Mouse (Mus musculus) myocyte (in vitro differentiated cells): ENCODE data around the gene Tent4a. TPM values are rescaled to one million over a fixed set of nuclear protein-coding genes. Genes with fewer than 3 reads are reported as not detected.

Experiments
- H3K27me3 ChIP-seq: one replicate; pipeline ENCODE4 v1.6.1; 2011; ENCODE audit not compliant: control insufficient read depth, insufficient read depth, insufficient read length
- H3K36me3 ChIP-seq: one replicate; pipeline ENCODE4 v1.6.1; 2011; ENCODE audit not compliant: control insufficient read depth, insufficient read depth
- H3K4me2 ChIP-seq: one replicate; pipeline ENCODE4 v1.6.1; 2011; ENCODE audit warnings: low read depth, control low read depth
- H3K4me3 ChIP-seq: one replicate; pipeline ENCODE4 v1.5.1; 2011; ENCODE audit warnings: mild to moderate bottlenecking, control low read depth, moderate library complexity
- H3K79me2 ChIP-seq: one replicate; pipeline ENCODE4 v1.6.1; 2011; ENCODE audit not compliant: control insufficient read depth, insufficient read depth
- H3ac ChIP-seq: one replicate; pipeline ENCODE4 v1.6.1; 2011; ENCODE audit not compliant: control insufficient read depth, insufficient read length
- CEBPB ChIP-seq: IDR thresholded peaks from 2 replicates; pipeline ENCODE4 v1.6.1; 2011; ENCODE audit warnings: mild to moderate bottlenecking, moderate library complexity; ENCODE audit not compliant: poor library complexity, insufficient read depth, severe bottlenecking
- E2F4 ChIP-seq: IDR thresholded peaks from one replicate; pipeline ENCODE4 v1.6.1; 2011; ENCODE audit warnings: mild to moderate bottlenecking, control low read depth, moderate library complexity; ENCODE audit not compliant: insufficient read depth
- MAX ChIP-seq: IDR thresholded peaks from one replicate; pipeline ENCODE4 v1.6.1; 2011; ENCODE audit warnings: low read depth, mild to moderate bottlenecking, control low read depth
- MYOD1 ChIP-seq, 3 experiments: IDR thresholded peaks; one replicate each; pipeline ENCODE4 v1.6.1; 2011; ENCODE audit warnings: control low read depth in 2 of 3, low read depth in 2 of 3, mild to moderate bottlenecking in 2 of 3, moderate library complexity in 1 of 3; ENCODE audit not compliant: insufficient read length in 2 of 3, control insufficient read depth in 1 of 3
- MYOG ChIP-seq, 3 experiments: IDR thresholded peaks; one replicate each; pipeline ENCODE4 v1.6.1; 2011; ENCODE audit warnings: control low read depth in 2 of 3, low read depth in 2 of 3, mild to moderate bottlenecking in 2 of 3; ENCODE audit not compliant: insufficient read length in 2 of 3, control insufficient read depth in 1 of 3, insufficient read depth in 1 of 3
- POLR2A ChIP-seq: IDR thresholded peaks from one replicate; pipeline ENCODE4 v1.6.1; 2011; ENCODE audit warnings: low read depth, mild to moderate bottlenecking, control low read depth, moderate library complexity; ENCODE audit not compliant: insufficient read length
- POLR2AphosphoS2 ChIP-seq: IDR thresholded peaks from one replicate; pipeline ENCODE4 v1.6.1; 2011; ENCODE audit warnings: low read depth, control low read depth; ENCODE audit not compliant: insufficient read length
- REST ChIP-seq: IDR thresholded peaks from one replicate; pipeline ENCODE4 v1.6.1; 2011; ENCODE audit warnings: mild to moderate bottlenecking, control low read depth, moderate library complexity; ENCODE audit not compliant: insufficient read depth, insufficient read length
- SRF ChIP-seq: IDR thresholded peaks from one replicate; pipeline ENCODE4 v1.6.1; 2011; ENCODE audit warnings: low read depth; ENCODE audit not compliant: control insufficient read depth, insufficient read length
- TCF12 ChIP-seq: IDR thresholded peaks from one replicate; pipeline ENCODE4 v1.6.1; 2011; ENCODE audit warnings: mild to moderate bottlenecking, control low read depth; ENCODE audit not compliant: poor library complexity, insufficient read depth, severe bottlenecking
- TCF3 ChIP-seq: IDR thresholded peaks from one replicate; pipeline ENCODE4 v1.6.1; 2011; ENCODE audit warnings: low read depth, control low read depth; ENCODE audit not compliant: insufficient read length
- USF1 ChIP-seq: IDR thresholded peaks from one replicate; pipeline ENCODE4 v1.6.1; 2011; ENCODE audit warnings: low read depth, mild to moderate bottlenecking, control low read depth, moderate library complexity
- polyA plus RNA-seq: library from polyadenylated mRNA; unstranded; fragments of >200 nt; fragmentation: generic; extraction: Trizol; gene quantifications from one replicate; pipeline ENCODE4 v1.2.1, GENCODE M21; 2012; ENCODE audit warnings: missing spikeins

The Tent4a gene
- polyA plus RNA-seq, 1 experiment: 12.1 TPM

GRCm38 (mm10) chr13:69457105-69457504 is 77.3 kb downstream of the Tent4a start:
- Histone ChIP-seq H3K4me3 (no peak overlapping the region), H3K4me2 (no peak overlapping the region), H3K79me2 (no peaks in the 10 kb centered on the region), H3ac (no peak overlapping the region), H3K36me3 (no peaks in the 10 kb centered on the region), H3K27me3 (no peaks in the 10 kb centered on the region)
- TF ChIP-seq POLR2A (no peak), MYOG (IDR thresholded peaks at IDR 0.05; ENCODE audit: control insufficient read depth in 1 of 3, insufficient read depth in 1 of 3, insufficient read length in 2 of 3, low read depth in 2 of 3) (no peak), MAX (no peak), SRF (no peak), E2F4 (no peak), TCF3 (no peak), CEBPB (no peak), REST (no peak), TCF12 (no peak), USF1 (no peak), POLR2AphosphoS2 (no peak), MYOD1 (IDR thresholded peaks at IDR 0.05; ENCODE audit: control insufficient read depth in 1 of 3, insufficient read length in 2 of 3, low read depth in 2 of 3) (no peak)

- no peaks in the 10 kb centered on the region for H3K27me3 ChIP-seq
- no peak overlapping the region for H3K4me3 ChIP-seq
- no peaks in the 10 kb centered on the region for H3K36me3 ChIP-seq
- no peaks in the 10 kb centered on the region for H3K79me2 ChIP-seq
- no peak overlapping the region for H3ac ChIP-seq
- TF ChIP-seq USF1: no peak
- no peak overlapping the region for H3K4me2 ChIP-seq
These were observed 77.8 kb downstream of the Tent4a start for GRCm38 (mm10) chr13:69456641-69457040.

GRCm38 (mm10) chr13:69455476-69456175 is 78.8 kb downstream of the Tent4a start:
- no peak overlapping the region for H3K4me2 ChIP-seq
- H3ac ChIP-seq: no peak overlapping the region
- no peaks in the 10 kb centered on the region for H3K36me3 ChIP-seq
- TF ChIP-seq SRF (no peak), REST (no peak), POLR2A (no peak)
- no peaks in the 10 kb centered on the region for H3K27me3 ChIP-seq
- no peak overlapping the region for H3K4me3 ChIP-seq
- no peaks in the 10 kb centered on the region for H3K79me2 ChIP-seq

Other genes starting within 250 kb of the Tent4a start
- 60.4 TPM for gene Nsun2, start 871 bp downstream of the Tent4a start, polyA plus RNA-seq
- gene Srd5a1, start 76.8 kb upstream of the Tent4a start, polyA plus RNA-seq: 2.7 TPM
- 0.02 TPM for gene Ube2ql1, start 205.3 kb upstream of the Tent4a start, polyA plus RNA-seq